Mouse (Mus musculus) retina, adult 2 months (tissue): Measurements from ENCODE around the gene Rpl24.

Source experiments
- DNase-seq: peaks from one replicate; pipeline ENCODE4 v3.0.0-alpha.2; 2012; ENCODE audit warnings: low read depth, low spot score

The Rpl24 gene

GRCm38 (mm10) chr16:55971735-55972615, 5.9 kb downstream of the Rpl24 start:
- no peak for DNase-seq

DNA sequence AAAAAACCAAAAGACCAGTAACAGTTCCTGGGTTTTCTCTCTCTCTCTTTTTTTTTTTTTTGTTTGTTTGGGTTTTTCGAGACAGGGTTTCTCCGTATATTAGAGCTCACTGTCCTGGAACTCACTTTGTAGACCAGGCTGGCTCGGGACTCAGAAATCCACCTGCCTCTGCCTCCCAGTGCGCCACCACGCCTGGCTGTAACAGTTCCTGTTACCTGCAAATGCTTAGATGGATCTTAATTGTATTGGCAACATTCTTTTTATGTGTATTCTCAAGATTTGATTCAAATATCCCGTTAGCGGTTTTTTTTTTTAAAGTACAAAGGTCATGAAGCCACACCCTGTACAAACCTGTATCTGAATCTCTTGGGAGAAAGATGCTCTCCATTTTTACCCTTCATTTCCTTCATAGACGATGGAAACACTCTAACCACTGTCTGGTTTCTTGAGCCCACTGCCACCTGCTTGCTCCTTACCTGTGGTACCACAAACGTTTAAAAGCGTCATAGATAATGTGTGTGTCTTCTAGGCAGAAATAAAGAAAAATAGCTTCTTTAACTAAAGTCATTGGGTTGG, 6.6 kb downstream of the Rpl24 start:
- DNase-seq: no peak

DNA sequence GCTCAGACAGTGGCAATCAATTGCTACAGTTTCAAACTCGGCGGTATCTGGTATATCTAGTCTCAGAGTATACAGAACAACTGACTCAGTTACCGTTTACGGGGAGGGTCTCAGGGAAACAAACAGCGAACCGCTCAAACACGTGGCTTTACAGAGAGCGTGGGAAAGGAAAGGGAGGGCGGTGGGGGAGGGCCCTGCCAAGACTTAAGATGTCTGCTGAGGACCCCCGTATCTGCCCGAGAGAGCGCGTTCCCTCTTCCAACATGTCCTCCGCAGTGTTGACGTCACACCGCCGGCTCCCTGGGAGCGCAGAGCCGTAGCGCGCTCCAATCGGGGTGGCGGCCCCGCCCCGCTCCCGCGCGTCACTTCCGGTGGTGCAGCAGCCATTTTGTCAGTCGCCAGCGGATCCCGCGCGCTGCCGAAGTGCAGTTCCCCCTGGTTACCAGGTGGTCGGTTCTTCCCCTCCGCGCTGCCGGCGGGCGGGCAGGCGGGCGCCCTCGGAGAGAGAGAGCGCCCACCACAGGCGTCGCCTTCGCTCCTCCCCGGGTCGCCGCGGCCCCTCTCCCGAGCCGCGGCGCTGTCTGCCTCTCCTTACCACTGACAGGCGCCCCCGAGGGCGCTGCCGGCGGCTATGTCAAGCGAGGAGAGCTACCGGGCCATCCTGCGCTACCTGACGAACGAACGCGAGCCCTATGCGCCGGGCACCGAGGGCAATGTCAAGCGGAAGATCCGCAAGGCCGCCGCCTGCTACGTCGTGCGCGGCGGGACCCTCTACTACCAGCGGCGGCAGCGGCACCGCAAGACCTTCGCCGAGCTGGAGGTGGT, 7.6 kb downstream of the Rpl24 start, which contains the start of gene Zbtb11:
Gene Zbtb11 (plus strand): TSS at position 453 of the 825 bp plus-strand sequence.
- DNase-seq: peak; percentile 97

DNA sequence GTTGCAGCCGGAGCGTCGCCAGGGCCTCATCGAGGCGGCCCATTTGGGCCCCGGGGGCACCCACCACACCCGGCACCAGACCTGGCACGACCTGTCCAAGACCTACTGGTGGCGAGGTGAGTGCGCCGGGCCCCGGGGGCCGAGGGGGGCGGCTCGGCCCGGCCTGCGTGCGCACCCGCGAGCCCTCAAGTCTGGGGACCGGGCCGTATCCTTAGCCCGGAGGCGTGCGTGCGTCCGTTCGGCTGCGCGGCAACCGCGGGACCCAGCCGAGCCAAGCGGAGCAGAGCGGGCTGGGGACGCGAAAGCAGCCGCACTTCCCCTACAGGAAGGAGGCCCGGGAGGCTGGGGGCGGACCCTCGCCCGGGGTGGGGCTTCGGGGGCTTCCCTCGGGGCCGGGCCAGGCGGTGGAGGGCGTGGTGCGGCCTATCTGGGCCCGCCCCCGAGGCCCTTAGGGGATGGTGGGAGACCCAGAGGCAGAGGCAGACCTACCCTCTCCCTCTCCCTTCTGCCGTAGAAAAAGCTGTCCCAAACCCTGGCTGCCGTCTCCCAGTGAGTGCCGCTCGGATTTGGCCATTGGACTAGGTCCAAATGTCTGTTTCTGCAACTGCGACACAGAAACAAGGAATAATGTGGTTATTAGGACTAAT, 8.3 kb downstream of the Rpl24 start:
- no peak for DNase-seq

GRCm38 (mm10) chr16:55974903-55975285, 8.8 kb downstream of the Rpl24 start:
- no peak for DNase-seq

DNA sequence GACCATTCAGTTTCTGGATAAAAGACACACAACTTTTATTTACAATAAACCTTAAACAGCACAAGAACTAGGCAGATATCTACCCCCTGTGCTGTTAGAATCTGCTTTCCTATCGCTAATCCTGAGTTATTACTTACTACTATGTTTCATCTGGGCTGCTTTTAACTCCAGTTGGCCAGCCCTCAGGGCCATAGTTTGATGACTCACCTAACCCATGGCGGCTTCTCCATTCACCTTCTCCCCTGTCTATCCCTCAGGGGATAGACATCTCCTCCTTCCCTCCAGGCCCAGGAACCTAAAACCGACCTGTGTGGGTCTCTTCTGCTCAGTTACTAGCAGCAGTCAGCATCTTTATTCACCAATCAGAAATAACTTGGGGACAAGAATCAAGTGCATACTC, 19.9 kb downstream of the Rpl24 start:
- no peak for DNase-seq

DNA sequence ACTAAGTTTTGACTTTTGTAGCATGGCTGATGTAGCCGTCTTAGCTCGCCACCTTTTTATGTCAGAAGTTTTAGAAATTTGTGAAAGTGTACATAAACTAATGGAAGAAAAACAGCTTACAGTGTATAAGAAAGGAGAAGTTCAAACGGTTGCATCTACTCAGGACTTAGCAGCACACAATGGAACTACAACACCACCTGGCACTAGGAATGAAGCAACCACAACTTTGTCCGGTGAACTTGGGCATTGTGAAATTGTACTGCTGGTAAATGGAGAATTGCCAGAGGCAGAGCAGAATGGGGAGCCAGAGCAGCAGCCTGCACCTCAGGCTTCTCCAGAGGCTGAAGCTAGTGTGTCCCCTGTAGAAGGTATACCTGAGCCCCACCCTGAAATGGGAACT, 24.2 kb downstream of the Rpl24 start:
- DNase-seq: no peak

GRCm38 (mm10) chr16:55994235-55994634, 28.2 kb downstream of the Rpl24 start:
- DNase-seq: no peak

GRCm38 (mm10) chr16:56006798-56007197, 40.7 kb downstream of the Rpl24 start:
- DNase-seq: no peak

- no peak for DNase-seq
Measured at GRCm38 (mm10) chr16:56008862-56009261, 42.8 kb downstream of the Rpl24 start.

DNA sequence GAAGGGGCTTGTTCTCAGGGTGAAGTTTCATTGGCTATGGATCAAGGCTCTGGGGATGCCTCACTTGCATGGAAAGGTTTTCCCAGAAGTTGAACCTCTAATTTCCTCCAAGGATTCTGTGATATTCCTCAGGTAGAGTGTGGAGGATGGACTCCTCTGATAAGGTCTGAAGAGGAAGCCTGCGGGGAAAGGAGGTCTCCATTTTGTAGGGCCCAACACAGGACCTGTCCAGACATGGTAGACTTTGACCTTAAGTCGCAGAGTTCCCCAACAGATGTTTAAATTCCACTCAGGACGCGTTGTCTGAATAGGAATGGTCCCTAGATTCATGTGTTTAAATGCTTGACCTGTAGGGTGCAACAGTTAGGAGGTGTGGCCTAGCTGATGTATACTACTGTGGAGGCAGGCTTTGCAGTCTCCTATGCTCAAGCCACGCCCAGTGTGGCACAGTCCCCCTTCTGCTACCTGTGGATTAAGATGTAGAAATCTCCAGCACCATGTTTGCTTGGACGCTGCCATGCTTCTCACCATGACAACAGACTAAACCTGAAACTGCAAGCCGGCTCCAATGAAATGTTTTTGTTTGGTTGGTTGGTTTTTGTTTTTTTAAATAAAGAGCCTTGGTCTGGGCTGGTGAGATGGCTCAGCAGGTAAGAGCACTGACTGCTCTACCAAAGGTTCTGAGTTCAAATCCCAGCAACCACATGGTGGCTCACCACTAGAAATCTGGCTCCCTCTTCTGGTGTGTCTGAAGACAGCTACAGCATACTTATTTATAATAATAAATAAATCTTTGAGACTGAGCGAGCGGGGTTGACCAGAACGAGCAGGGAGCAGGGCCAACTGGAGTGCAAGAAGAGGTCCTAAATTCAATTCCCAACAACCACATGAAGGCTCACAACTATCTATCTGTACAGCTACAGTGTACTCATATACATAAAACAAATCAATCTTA, 47.0 kb downstream of the Rpl24 start:
- no peak for DNase-seq

DNA sequence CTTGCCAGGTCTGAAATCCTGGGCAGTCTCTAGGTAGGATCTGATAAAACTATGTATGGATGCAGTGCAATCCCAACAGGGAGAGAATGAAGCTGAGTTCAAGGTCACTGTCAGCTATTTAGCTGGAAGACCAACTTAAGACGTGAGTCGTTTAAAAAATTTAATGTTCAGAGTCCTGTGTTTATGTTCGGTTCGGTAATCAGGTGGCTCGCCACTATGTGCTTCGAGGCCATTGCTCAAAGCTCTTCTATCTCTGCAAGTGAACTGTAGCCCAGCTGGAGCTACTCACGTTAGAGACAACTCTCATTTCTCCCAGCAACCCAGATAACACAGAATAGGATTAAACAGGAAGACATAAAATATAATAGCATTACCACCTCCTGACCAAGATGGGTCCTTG, 48.0 kb downstream of the Rpl24 start:
- no peak for DNase-seq

- no peak for DNase-seq
Measured at GRCm38 (mm10) chr16:56019660-56020059, 53.6 kb downstream of the Rpl24 start.
